Mouse (Mus musculus) G1E-ER4 (cell line): ENCODE results near the gene Krtap1-4. TPM values are rescaled to one million over a fixed set of nuclear protein-coding genes. Genes with fewer than 3 reads are reported as not detected.
"Not testable (repeated sequence)": the region's sequence is repeated elsewhere in the genome, so short reads cannot be mapped to it uniquely, and the experiment has no call there.

Experiments used
- GATA1 ChIP-seq: IDR thresholded peaks from one replicate; pipeline ENCODE4 v1.8.0; 2012; ENCODE audit warnings: low read length, inconsistent platforms
- polyA plus RNA-seq: library from polyadenylated mRNA; stranded (reverse); fragments of >175 nt; gene quantifications from 2 replicates; pipeline ENCODE4 v1.2.3, GENCODE M21; 2012

Gene Krtap1-4
- not detected in 2 replicates for polyA plus RNA-seq

- no peak for TF ChIP-seq GATA1
These were observed at the start of gene Krtap1-4 for GRCm38 (mm10) chr11:99583245-99583704. TSS of gene Krtap1-4 (minus strand) at chr11:99583654.

- no peak for TF ChIP-seq GATA1
These were observed 47.4 kb upstream of the Krtap1-4 start for GRCm38 (mm10) chr11:99630890-99631289.

- TF ChIP-seq GATA1 = no peak
These were observed 44.7 kb upstream of the Krtap1-4 start, which contains the start of gene Krtap4-1 for GRCm38 (mm10) chr11:99628138-99628537. TSS of gene Krtap4-1 (minus strand) at chr11:99628238.

- no peak for TF ChIP-seq GATA1
These were observed 36.9 kb upstream of the Krtap1-4 start, which contains the start of gene Gm11562 for GRCm38 (mm10) chr11:99620335-99620734. TSS of gene Gm11562 (minus strand) at chr11:99620435.

- no peak for TF ChIP-seq GATA1
These were observed 31.4 kb upstream of the Krtap1-4 start, which contains the start of gene Krtap2-4 for GRCm38 (mm10) chr11:99614796-99615363. TSS of gene Krtap2-4 (minus strand) at chr11:99614846.

- TF ChIP-seq GATA1 = not testable (repeated sequence)
These were observed 26.6 kb upstream of the Krtap1-4 start, which contains the start of gene Gm11937 for GRCm38 (mm10) chr11:99610089-99610488. TSS of gene Gm11937 (minus strand) at chr11:99610189.

- no peak for TF ChIP-seq GATA1
These were observed 25.7 kb upstream of the Krtap1-4 start for GRCm38 (mm10) chr11:99609126-99609525.

GRCm38 (mm10) chr11:99603208-99603607 lies 19.8 kb upstream of the Krtap1-4 start, which contains the start of gene Gm11938:
TSS of gene Gm11938 (minus strand) at chr11:99603308.
- TF ChIP-seq GATA1 = not testable (repeated sequence)

- TF ChIP-seq GATA1 = not testable (repeated sequence)
These were observed 14.3 kb upstream of the Krtap1-4 start, which contains the start of gene Krtap9-3 for GRCm38 (mm10) chr11:99597742-99598141. TSS of gene Krtap9-3 (minus strand) at chr11:99598105.

GRCm38 (mm10) chr11:99590981-99591380 lies 7.5 kb upstream of the Krtap1-4 start, which contains the start of gene Krtap1-3:
TSS of gene Krtap1-3 (minus strand) at chr11:99591339.
- no peak for TF ChIP-seq GATA1

- TF ChIP-seq GATA1 = no peak
These were observed 1.6 kb upstream of the Krtap1-4 start for GRCm38 (mm10) chr11:99585096-99585495.

- no peak for TF ChIP-seq GATA1
These were observed 1.9 kb downstream of the Krtap1-4 start for GRCm38 (mm10) chr11:99581564-99581963.

GRCm38 (mm10) chr11:99581051-99581450 lies 2.4 kb downstream of the Krtap1-4 start:
- TF ChIP-seq GATA1 = no peak

GRCm38 (mm10) chr11:99580636-99581035 lies 2.8 kb downstream of the Krtap1-4 start, which contains the start of gene Krtap1-5:
TSS of gene Krtap1-5 (minus strand) at chr11:99581016.
- TF ChIP-seq GATA1 = no peak

- TF ChIP-seq GATA1 = no peak
These were observed 9.3 kb downstream of the Krtap1-4 start for GRCm38 (mm10) chr11:99574106-99574505.

- no peak for TF ChIP-seq GATA1
These were observed 10.3 kb downstream of the Krtap1-4 start for GRCm38 (mm10) chr11:99573164-99573563.

GRCm38 (mm10) chr11:99566530-99566929 lies 16.9 kb downstream of the Krtap1-4 start, which contains the start of gene Krtap3-1:
TSS of gene Krtap3-1 (minus strand) at chr11:99566630.
- TF ChIP-seq GATA1 = no peak
